Comparison of ENCODE assay signal across 14 mouse cellular contexts in the genomic region with DNA sequence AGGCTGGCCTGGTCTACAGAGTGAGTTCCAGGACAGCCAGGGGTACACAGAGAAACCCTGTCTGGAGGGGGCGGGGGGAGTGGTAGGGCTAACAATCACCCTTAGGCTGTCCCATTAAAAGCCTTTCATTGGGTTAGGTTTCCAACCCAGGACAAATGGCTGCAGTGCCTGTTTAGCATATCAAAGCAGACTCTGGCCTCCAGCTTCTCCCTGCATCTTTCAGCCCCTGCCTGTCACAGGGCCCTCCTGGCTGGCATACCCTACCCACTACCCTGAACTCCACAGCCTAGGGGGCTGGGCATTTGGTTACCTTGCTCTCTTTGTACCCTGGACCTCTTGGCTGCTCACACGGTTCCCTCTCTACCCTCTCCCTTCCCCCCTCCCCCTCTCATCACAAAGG. TPM values are rescaled to one million over a fixed set of nuclear protein-coding genes. Genes with fewer than 3 reads are reported as not detected.
DNase-seq lines count a peak whose midpoint lies in the region; ATAC-seq and TF ChIP-seq lines count a peak whose summit lies in the region.
"Had no signal": no experiment of that assay in that cellular context is flagged by ENCODE, and none has a peak within 500 bp of the region (broad histone marks: within the 10 kb centered on the region; RNA-seq: fewer than 3 reads in every experiment).

No protein-coding gene starts in this region.

- TF ChIP-seq CTCF in kidney, postnatal 0 days (IDR thresholded peaks at IDR 0.05; ENCODE audit: low read depth): no peak
- TF ChIP-seq CTCF in E14TG2a.4 (conservative IDR thresholded peaks at IDR 0.05; ENCODE audit: low read length): no peak

- H3K36me3 ChIP-seq in kidney, postnatal 0 days (ENCODE audit: insufficient read depth, low read length): no peaks in the 10 kb centered on the region
- H3K36me3 ChIP-seq in E14TG2a.4 (ENCODE audit: insufficient read depth, low read length): peaks cover 6% of the 10 kb centered on the region; the same call in 1 of the 2 replicates
- H3K36me3 ChIP-seq in forebrain, embryonic 13.5 days (ENCODE audit: poor library complexity, severe bottlenecking): no peaks in the 10 kb centered on the region

- DNase-seq in kidney, postnatal 0 days (ENCODE audit: low spot score): no peak
- DNase-seq in kidney, adult 18-20 months: no peak
- peak; percentile 87 for DNase-seq in R1 (ENCODE audit: low read depth, low spot score)
- no peak for DNase-seq in gastrocnemius, adult 18-20 months (ENCODE audit: low spot score)
- DNase-seq in left cerebral cortex, postnatal 10 days (ENCODE audit: extremely low spot score in 1 of 2, low spot score in 2 of 2): no peak
- no peak for DNase-seq in frontal cortex, postnatal 25 days (ENCODE audit: low spot score in 2 of 2)
- DNase-seq: cerebellum, adult 18-20 months; gastrocnemius, postnatal 36 days; kidney, postnatal 10 days; lung, postnatal 36 days had no signal

- intact Hi-C loops in left cerebral cortex, postnatal 10 days (cut with DNase I): no loop called here

- WGBS in kidney, postnatal 0 days: 34% methylated on average over 2 of the region's 2 CpGs
- WGBS in forebrain, embryonic 13.5 days: 4% methylated on average over 2 of the region's 2 CpGs

- ATAC-seq in kidney, postnatal 0 days (replicated peaks; ENCODE audit: low FRiP score, low read depth): 0 out of 2 replicates have a peak, but pooled peaks have one; percentile 36
- peak; percentile 38; the same call in 1 of the 2 replicates for ATAC-seq in forebrain, embryonic 13.5 days
- ATAC-seq: CD4-positive, CD25-positive, alpha-beta regulatory T cell, adult 4 months had no signal

- H3K27ac ChIP-seq in kidney, postnatal 0 days: no peak overlapping the region
- no peak overlapping the region for H3K27ac ChIP-seq in forebrain, embryonic 13.5 days

- no peaks in the 10 kb centered on the region for H3K27me3 ChIP-seq in kidney, postnatal 0 days (ENCODE audit: insufficient read depth, low read length)
- H3K27me3 ChIP-seq in E14TG2a.4 (ENCODE audit: insufficient read depth, low read length): no peaks in the 10 kb centered on the region
- no peaks in the 10 kb centered on the region for H3K27me3 ChIP-seq in forebrain, embryonic 13.5 days

- no peak overlapping the region for H3K9ac ChIP-seq in kidney, postnatal 0 days (ENCODE audit: low read depth, low read length)
- no peak overlapping the region for H3K9ac ChIP-seq in forebrain, embryonic 13.5 days

- no peak overlapping the region for H3K4me2 ChIP-seq in kidney, postnatal 0 days (ENCODE audit: low read length)
- no peak overlapping the region for H3K4me2 ChIP-seq in forebrain, embryonic 13.5 days

- no peaks in the 10 kb centered on the region for H3K9me3 ChIP-seq in kidney, postnatal 0 days (replicated peaks; ENCODE audit: low read length)
- H3K9me3 ChIP-seq in E14TG2a.4 (ENCODE audit: low read length): no peaks in the 10 kb centered on the region
- no peaks in the 10 kb centered on the region for H3K9me3 ChIP-seq in forebrain, embryonic 13.5 days (replicated peaks)

- H3K4me1 ChIP-seq in kidney, postnatal 0 days (replicated peaks; ENCODE audit: insufficient read depth, low read length): no peaks in the 10 kb centered on the region
- peaks cover 61% of the 10 kb centered on the region for H3K4me1 ChIP-seq in E14TG2a.4 (replicated peaks; ENCODE audit: low read depth, low read length)
- H3K4me1 ChIP-seq in forebrain, embryonic 13.5 days: peaks cover 6% of the 10 kb centered on the region; the same call in 1 of the 2 replicates

- H3K4me3 ChIP-seq in kidney, postnatal 0 days (replicated peaks; ENCODE audit: low read depth, low read length): no peak overlapping the region
- H3K4me3 ChIP-seq in E14TG2a.4 (replicated peaks; ENCODE audit: low read length): peak overlapping the region; percentile 41
- no peak overlapping the region for H3K4me3 ChIP-seq in forebrain, embryonic 13.5 days
- H3K4me3 ChIP-seq: myocyte had no signal

RNA-seq across cellular contexts. Expression of a gene that starts 45.2 kb away (rescaled TPM):
- 14.7 and 15.7 TPM in 2 replicates for polyA plus RNA-seq in kidney, postnatal 0 days (2015; fragmentation: Nextera tagmentation; extraction: Ambion mirVana)
- 29.7 and 33.2 TPM in 2 replicates for polyA plus RNA-seq in forebrain, embryonic 13.5 days (2015; fragmentation: Nextera tagmentation; extraction: Ambion mirVana)
- total RNA-seq in gastrocnemius, adult 18-20 months (2021): 10 to 100 TPM; 13.9 to 15.3 TPM
- 10 to 100 TPM; 25.2 to 25.3 TPM for total RNA-seq in left cerebral cortex, postnatal 10 days (2021)

RNA-seq across cellular contexts. Expression of a gene that starts 45.2 kb away (rescaled TPM):
- polyA plus RNA-seq in kidney, postnatal 0 days (2015; fragmentation: Nextera tagmentation; extraction: Ambion mirVana): 37.6 and 37.9 TPM in 2 replicates
- 42.6 and 45.2 TPM in 2 replicates for polyA plus RNA-seq in forebrain, embryonic 13.5 days (2015; fragmentation: Nextera tagmentation; extraction: Ambion mirVana)
- total RNA-seq in gastrocnemius, adult 18-20 months (2021): 10 to 100 TPM; 14.7 to 15.4 TPM
- total RNA-seq in left cerebral cortex, postnatal 10 days (2021): 10 to 100 TPM; 21.4 to 23.5 TPM

RNA-seq across cellular contexts. Expression of a gene that starts 45.3 kb away (rescaled TPM):
- 1.5 and 1.8 TPM in 2 replicates for polyA plus RNA-seq in kidney, postnatal 0 days (2015; fragmentation: Nextera tagmentation; extraction: Ambion mirVana)
- 1.7 and 3.0 TPM in 2 replicates for polyA plus RNA-seq in forebrain, embryonic 13.5 days (2015; fragmentation: Nextera tagmentation; extraction: Ambion mirVana)
- total RNA-seq in gastrocnemius, adult 18-20 months (2021): 1 to 10 TPM; 1.6 to 2.6 TPM
- 1 to 10 TPM; 6.2 to 6.4 TPM for total RNA-seq in left cerebral cortex, postnatal 10 days (2021)
